Mouse (Mus musculus): Measurements from ENCODE around the gene Abcb9.

DNA sequence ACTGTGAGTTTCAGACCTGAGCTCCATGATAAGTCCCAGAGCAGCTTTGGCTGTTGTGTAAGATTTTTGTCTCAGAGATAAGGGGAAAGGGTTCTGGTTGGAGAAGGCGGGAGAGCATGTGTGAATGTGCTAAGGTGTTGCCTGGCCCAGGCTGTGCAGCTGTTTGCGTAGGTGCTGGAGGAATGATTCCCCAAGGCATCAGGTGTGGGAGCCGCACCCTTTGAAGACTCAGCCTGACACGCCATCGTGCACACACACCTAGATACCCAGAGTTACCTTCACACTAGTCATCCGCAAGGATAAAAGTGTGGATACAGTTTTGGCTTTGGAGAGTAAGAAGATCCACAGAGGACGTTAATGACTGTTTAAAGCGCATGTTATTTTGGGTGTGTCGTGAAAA, 60.2 kb downstream of the Abcb9 start:
- TF ChIP-seq CTCF (IDR thresholded peaks at IDR 0.05; ENCODE audit: low read depth, low read length): no peak
- no peak for TF ChIP-seq POLR2A (IDR thresholded peaks at IDR 0.05; ENCODE audit: borderline replicate concordance, low read depth, low read length)

All from bone marrow macrophage, adult 2 months (primary cell).